Mouse (Mus musculus): ENCODE results near the gene Apol7e. TPM values are rescaled to one million over a fixed set of nuclear protein-coding genes. Genes with fewer than 3 reads are reported as not detected.

Gene Apol7e
- polyA plus RNA-seq, 1 experiment from 2014 or later = not detected

DNA sequence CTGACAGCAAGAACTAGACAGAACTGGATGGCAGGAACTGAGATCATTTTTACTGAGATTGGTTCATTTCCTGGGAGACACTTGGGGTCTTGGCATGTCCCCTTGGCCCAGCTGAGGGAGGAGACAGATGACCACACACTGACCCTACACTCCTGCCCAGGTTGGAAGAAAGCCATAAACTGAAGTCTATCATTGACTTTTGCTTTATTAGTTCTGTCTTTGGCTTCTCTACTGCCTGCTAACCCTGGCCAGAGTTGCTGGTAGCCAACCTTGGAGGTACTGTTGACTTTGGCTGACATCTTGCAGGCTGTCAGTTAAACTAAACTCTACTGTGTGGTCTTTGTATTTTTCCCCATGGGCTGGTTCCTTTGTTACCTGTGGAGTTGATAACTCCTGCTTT is 46.4 kb downstream of the Apol7e start:
- H3K27me3 ChIP-seq (replicated peaks) = no peaks in the 10 kb centered on the region
- no peaks in the 10 kb centered on the region for H3K36me3 ChIP-seq
- H3K9ac ChIP-seq = no peak overlapping the region
- no peak overlapping the region for H3K27ac ChIP-seq
- H3K4me2 ChIP-seq (replicated peaks) = no peak overlapping the region
- no peak for ATAC-seq (ENCODE audit: low FRiP score, low read depth)
- H3K4me3 ChIP-seq = no peak overlapping the region
- no peaks in the 10 kb centered on the region for H3K4me1 ChIP-seq
- 0 out of 2 replicates have a peak, but pooled peaks cover 3% of the 10 kb centered on the region for H3K9me3 ChIP-seq

DNA sequence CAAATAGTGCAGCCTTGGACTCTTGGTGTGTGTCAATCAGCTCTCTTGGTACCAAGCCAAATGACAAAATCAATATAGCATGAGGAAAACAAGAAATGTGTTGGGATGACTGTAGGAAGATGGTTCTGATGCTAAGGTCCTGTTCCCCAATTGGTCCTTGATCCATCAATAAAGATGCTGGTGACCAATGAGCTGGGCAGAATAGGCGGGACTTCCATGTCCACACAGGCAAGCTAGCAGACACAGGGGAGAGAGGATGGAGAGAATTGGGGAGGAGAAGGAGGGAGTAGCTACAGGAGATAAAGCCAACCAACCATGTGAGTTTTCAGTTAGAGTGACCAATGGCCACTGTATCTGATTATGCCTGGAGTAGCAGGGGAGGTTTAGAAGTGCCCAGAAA is 47.7 kb downstream of the Apol7e start:
- no peak overlapping the region for H3K27ac ChIP-seq
- H3K9ac ChIP-seq = no peak overlapping the region
- no peaks in the 10 kb centered on the region for H3K27me3 ChIP-seq (replicated peaks)
- no peak for ATAC-seq (ENCODE audit: low FRiP score, low read depth)
- 0 out of 2 replicates have a peak, but pooled peaks cover 3% of the 10 kb centered on the region for H3K9me3 ChIP-seq
- H3K4me2 ChIP-seq (replicated peaks) = no peak overlapping the region
- H3K4me1 ChIP-seq = no peaks in the 10 kb centered on the region
- no peak overlapping the region for H3K4me3 ChIP-seq
- 100% methylated on average over 1 of the region's 1 CpGs for WGBS
- H3K36me3 ChIP-seq = no peaks in the 10 kb centered on the region

DNA sequence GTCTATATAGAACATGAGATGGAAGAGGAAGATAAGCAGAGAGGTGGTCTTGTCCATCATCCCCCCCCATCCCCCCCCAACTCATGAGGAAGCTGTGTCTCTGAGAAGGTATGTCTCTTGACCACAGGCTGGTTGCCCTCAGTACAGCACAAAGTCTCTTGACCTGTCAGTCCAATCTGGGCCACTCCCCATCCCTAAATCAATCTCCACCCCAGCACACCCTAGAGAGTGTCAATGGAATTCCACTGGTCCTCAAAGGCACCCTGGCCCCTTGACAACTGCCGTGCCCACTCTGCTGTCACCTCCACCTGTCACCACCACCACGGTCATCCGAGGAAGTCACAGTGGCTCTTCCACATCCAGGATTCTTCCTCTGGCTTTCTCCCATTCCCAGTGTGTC is 49.8 kb downstream of the Apol7e start:
- H3K36me3 ChIP-seq = no peaks in the 10 kb centered on the region
- ATAC-seq (ENCODE audit: low FRiP score, low read depth) = no peak
- no peak overlapping the region for H3K27ac ChIP-seq
- H3K4me1 ChIP-seq = no peaks in the 10 kb centered on the region
- H3K9ac ChIP-seq = no peak overlapping the region
- H3K9me3 ChIP-seq = 0 out of 2 replicates have a peak, but pooled peaks cover 3% of the 10 kb centered on the region
- no peaks in the 10 kb centered on the region for H3K27me3 ChIP-seq (replicated peaks)
- no peak overlapping the region for H3K4me2 ChIP-seq (replicated peaks)
- 86% methylated on average over 3 of the region's 3 CpGs for WGBS
- H3K4me3 ChIP-seq = no peak overlapping the region

DNA sequence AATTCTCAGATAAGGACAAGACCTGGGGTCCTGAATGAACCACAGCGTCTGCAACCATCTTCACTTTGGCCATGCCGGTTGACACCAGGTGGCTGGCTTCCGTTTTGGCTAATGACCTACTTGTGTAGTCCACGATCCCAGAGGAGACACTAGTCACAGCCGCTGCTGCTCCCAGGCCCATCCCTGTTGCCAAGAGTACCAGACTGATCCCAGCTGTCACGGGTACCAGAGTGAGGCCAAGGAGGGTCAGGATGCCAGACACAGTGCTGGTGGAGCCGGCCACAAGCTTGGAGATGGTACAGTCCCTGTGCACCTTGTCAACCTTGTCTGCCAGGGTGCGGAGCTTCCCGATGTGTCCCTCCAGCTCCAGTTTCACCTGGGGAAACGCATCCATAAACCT is 51.1 kb downstream of the Apol7e start:
- Histone ChIP-seq H3K36me3 (no peaks in the 10 kb centered on the region), H3K27ac (no peak overlapping the region), H3K9ac (no peak overlapping the region), H3K27me3 (replicated peaks) (no peaks in the 10 kb centered on the region), H3K4me1 (no peaks in the 10 kb centered on the region), H3K4me2 (replicated peaks) (no peak overlapping the region), H3K4me3 (no peak overlapping the region), H3K9me3 (0 out of 2 replicates have a peak, but pooled peaks cover 3% of the 10 kb centered on the region)
- 91% methylated on average over 10 of the region's 10 CpGs for WGBS
- no peak for ATAC-seq (ENCODE audit: low FRiP score, low read depth)

DNA sequence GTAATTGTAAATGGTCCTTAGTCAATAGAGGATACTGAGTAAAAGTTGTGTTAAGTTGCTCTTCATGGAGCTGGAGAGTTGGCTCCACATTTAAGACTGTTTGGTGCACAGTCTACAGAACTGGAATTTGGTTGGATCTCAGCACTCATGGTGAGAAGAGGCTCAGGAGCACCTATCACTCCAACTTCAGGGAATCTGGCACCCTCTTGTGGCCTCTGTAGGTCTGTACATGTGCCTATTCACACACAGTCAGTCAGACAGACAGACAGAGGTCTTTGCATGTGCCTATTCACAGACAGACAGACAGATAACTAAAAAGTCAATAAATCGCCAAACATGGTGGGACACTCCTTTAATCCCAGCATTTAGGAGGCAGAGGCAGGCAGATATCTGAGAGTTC is 51.8 kb downstream of the Apol7e start:
- Histone ChIP-seq H3K9ac (no peak overlapping the region), H3K4me1 (no peaks in the 10 kb centered on the region), H3K4me2 (replicated peaks) (no peak overlapping the region), H3K4me3 (no peak overlapping the region), H3K9me3 (0 out of 2 replicates have a peak, but pooled peaks cover 3% of the 10 kb centered on the region), H3K27ac (no peak overlapping the region), H3K27me3 (replicated peaks) (no peaks in the 10 kb centered on the region), H3K36me3 (no peaks in the 10 kb centered on the region)
- WGBS = 43% methylated on average over 1 of the region's 1 CpGs
- no peak for ATAC-seq (ENCODE audit: low FRiP score, low read depth)

DNA sequence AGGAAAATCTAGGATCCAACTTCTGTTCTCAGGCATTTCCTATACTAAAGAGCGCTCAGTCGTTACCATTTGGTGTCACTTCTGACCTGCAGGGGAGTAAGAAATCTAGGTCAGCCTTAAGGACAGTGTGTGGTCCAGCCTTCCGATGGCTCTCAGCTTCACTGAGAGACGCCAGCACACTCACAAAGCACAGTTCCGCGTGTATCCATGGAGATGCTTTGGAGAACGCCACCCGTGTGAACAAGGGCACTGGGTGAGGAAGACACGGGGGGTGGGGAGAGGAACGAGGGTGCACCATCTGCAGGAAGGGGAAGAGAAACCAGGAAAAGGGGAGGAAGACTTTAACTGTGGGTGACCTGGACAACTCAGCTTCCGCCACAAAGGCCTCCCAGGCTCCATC is 53.8 kb downstream of the Apol7e start:
- Histone ChIP-seq H3K9me3 (0 out of 2 replicates have a peak, but pooled peaks cover 3% of the 10 kb centered on the region), H3K27me3 (replicated peaks) (no peaks in the 10 kb centered on the region), H3K4me2 (replicated peaks) (no peak overlapping the region), H3K27ac (no peak overlapping the region), H3K4me3 (no peak overlapping the region), H3K4me1 (no peaks in the 10 kb centered on the region), H3K36me3 (no peaks in the 10 kb centered on the region), H3K9ac (no peak overlapping the region)
- no peak for ATAC-seq (ENCODE audit: low FRiP score, low read depth)
- 60% methylated on average over 11 of the region's 11 CpGs for WGBS

DNA sequence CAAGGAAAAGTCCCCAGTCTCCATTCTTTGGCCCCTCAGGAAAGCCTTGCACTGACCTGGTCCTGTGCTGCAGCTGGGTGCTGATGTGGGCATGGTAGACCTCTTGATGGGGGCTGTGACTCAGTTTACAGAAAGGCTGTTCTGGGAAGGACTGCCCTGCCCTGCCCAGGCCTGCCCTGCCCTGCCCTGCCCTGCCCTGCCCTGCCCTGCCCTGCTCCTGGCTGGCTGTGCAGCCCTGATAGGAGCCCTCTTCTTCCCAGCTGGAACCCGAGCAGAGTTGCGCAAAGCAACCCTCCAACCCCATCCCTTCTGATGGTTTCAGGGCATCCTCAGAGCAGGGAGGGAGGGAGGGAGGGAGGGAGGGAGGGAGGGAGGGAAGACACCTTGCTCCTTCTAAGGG is 56.5 kb downstream of the Apol7e start:
- Histone ChIP-seq H3K4me2 (replicated peaks) (no peak overlapping the region), H3K36me3 (peaks cover 2% of the 10 kb centered on the region), H3K9me3 (no peaks in the 10 kb centered on the region), H3K4me1 (no peaks in the 10 kb centered on the region), H3K9ac (no peak overlapping the region), H3K27me3 (replicated peaks) (no peaks in the 10 kb centered on the region), H3K27ac (no peak overlapping the region), H3K4me3 (no peak overlapping the region)
- no peak for ATAC-seq (ENCODE audit: low FRiP score, low read depth)
- 0% methylated on average over 1 of the region's 2 CpGs for WGBS

DNA sequence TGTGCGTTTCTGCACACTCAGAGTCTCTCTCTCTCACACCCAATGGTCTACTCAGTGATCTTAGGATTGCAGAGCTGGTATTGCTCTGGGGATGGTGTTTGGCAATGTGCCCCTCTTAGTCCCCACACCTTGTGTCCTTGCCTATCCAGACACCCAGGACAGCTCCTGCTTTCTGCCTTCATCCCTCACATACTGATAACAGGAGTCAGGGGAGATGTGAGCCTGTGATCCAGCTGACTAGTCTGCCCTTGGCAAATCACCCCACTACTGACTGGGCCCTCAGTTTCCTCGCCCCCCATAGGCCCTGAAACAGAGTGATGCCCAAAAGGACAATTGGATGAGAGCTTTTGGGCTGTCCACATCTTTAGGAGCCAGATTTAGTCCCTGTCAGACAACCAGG is 57.4 kb downstream of the Apol7e start:
- Histone ChIP-seq H3K36me3 (peaks cover 8% of the 10 kb centered on the region), H3K4me2 (replicated peaks) (no peak overlapping the region), H3K4me3 (no peak overlapping the region), H3K9ac (no peak overlapping the region), H3K27ac (no peak overlapping the region), H3K4me1 (no peaks in the 10 kb centered on the region), H3K9me3 (no peaks in the 10 kb centered on the region), H3K27me3 (replicated peaks) (no peaks in the 10 kb centered on the region)
- no peak for ATAC-seq (ENCODE audit: low FRiP score, low read depth)
- WGBS = 65% methylated on average over 2 of the region's 2 CpGs

DNA sequence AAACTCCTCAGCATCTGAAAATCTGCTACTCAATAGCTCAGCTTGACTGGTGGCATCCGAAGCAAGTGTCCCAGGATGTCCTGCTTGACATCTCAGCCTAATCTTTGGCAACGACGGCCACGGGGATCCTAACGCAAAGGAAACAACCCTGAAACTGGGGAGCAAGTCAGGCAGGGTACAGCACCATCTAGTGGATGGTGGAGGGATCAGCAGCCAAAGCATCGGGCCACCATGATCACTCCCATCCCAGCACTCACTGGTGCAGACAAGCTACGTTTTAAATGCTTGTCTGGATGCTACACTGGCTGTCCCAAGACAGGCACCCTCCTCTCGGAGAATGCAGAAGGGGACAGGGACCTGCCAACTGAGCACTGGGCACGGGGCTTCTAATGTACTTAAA is 58.2 kb downstream of the Apol7e start, which contains the start of gene Apol8:
Gene Apol8 (minus strand): TSS at position 156 of the 400 bp plus-strand sequence.
- 0 out of 2 replicates have a peak within 1 kb of the TSS, but pooled peaks have one; percentile 17 for H3K4me2 ChIP-seq (replicated peaks)
- H3K27ac ChIP-seq = no peak within 1 kb of the TSS
- no peak within 1 kb of the TSS for H3K9ac ChIP-seq
- no peaks in the 10 kb centered on the region for H3K4me1 ChIP-seq
- ATAC-seq (ENCODE audit: low FRiP score, low read depth) = no peak
- no peaks in the 10 kb centered on the region for H3K27me3 ChIP-seq (replicated peaks)
- peaks cover 16% of the 10 kb centered on the region for H3K36me3 ChIP-seq
- no peaks in the 10 kb centered on the region for H3K9me3 ChIP-seq
- no peak within 1 kb of the TSS for H3K4me3 ChIP-seq
- 10% methylated on average over 9 of the region's 9 CpGs for WGBS

DNA sequence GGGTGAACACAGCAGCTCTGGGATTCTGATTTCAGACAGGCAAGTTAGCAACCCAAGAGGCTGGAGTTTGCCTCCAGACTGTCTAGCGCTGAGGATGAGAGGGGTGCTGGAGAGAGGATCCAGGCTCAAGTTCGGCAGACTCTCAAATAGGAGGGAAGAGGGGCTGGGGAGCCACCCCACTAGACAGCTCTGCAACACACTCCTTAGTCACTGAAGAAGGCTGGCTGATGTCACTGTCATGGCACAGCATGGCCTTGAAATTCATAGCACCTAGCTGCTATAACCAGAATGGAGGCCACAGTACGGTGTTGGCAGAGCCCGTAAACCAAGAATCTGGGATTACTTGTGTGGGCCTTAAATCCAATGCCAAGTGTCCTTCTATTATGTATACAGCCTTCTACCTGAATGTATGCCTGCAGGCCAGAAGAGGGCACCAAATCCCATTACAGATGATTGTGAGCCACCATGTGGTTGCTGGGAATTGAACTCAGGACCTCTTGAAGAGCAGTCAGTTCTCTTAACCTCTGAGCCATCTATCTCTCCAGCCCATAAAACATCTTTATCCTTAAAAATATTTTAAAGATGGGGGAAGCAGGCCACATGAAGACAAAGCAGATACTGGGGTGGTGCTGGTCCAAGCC is 59.0 kb downstream of the Apol7e start:
- no peak overlapping the region for H3K4me3 ChIP-seq
- 84% methylated on average over 4 of the region's 4 CpGs for WGBS
- H3K27ac ChIP-seq = no peak overlapping the region
- H3K27me3 ChIP-seq (replicated peaks) = no peaks in the 10 kb centered on the region
- no peak overlapping the region for H3K9ac ChIP-seq
- H3K4me1 ChIP-seq = no peaks in the 10 kb centered on the region
- no peak for ATAC-seq (ENCODE audit: low FRiP score, low read depth)
- H3K36me3 ChIP-seq = peaks cover 25% of the 10 kb centered on the region
- H3K4me2 ChIP-seq (replicated peaks) = no peak overlapping the region
- no peaks in the 10 kb centered on the region for H3K9me3 ChIP-seq

DNA sequence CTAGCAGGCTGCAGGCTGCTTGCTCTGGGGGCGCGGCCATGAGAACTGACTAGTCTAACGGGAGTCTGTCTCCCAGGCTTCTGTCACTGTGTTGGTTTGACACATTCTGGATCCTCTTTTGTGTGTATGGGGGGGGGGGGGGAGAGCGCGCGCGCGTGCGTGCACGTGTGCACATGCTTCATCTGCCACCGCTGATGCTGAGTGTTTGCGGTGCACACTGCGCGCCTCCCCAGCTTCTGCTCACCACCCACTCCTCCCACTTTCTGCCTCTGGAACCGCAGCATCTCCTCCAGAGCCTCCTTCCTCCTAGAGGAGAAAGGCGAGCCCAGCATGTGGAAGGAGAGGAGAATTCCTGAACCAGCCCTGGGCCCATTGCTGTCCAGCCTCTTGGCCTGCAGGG is 61.4 kb downstream of the Apol7e start:
- H3K9me3 ChIP-seq = no peaks in the 10 kb centered on the region
- no peak overlapping the region for H3K4me3 ChIP-seq
- ATAC-seq (ENCODE audit: low FRiP score, low read depth) = no peak
- H3K4me2 ChIP-seq (replicated peaks) = no peak overlapping the region
- no peaks in the 10 kb centered on the region for H3K27me3 ChIP-seq (replicated peaks)
- H3K4me1 ChIP-seq = no peaks in the 10 kb centered on the region
- WGBS = 94% methylated on average over 13 of the region's 16 CpGs
- H3K36me3 ChIP-seq = peaks cover 48% of the 10 kb centered on the region
- no peak overlapping the region for H3K27ac ChIP-seq
- H3K9ac ChIP-seq = no peak overlapping the region

DNA sequence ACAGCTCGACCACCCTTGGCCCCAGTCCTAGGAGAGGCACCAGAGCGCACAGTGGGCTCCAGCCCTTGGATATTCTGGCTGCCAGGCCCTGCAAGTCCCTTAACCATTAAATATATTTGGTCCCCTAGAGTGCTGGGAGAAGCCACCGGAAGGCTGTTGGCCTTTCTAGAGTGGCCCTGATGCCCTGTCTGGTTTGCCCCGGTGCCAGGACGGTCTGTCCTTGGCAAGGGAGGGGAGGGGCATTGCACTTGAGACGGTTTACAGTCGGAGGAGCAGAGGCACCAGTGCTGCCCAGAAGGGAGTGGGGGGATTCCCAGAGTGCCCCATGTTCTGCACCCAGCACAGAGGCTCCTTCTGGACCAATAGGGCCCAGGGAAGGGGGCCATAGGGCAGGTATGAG is 62.4 kb downstream of the Apol7e start:
- Histone ChIP-seq H3K4me1 (no peaks in the 10 kb centered on the region), H3K27me3 (replicated peaks) (no peaks in the 10 kb centered on the region), H3K27ac (no peak overlapping the region), H3K9me3 (no peaks in the 10 kb centered on the region), H3K4me3 (no peak overlapping the region), H3K9ac (no peak overlapping the region), H3K4me2 (replicated peaks) (no peak overlapping the region), H3K36me3 (peaks cover 58% of the 10 kb centered on the region)
- 93% methylated on average over 7 of the region's 7 CpGs for WGBS
- ATAC-seq (ENCODE audit: low FRiP score, low read depth) = no peak

All from neural tube, embryonic 12.5 days (tissue).